In the genomic region with DNA sequence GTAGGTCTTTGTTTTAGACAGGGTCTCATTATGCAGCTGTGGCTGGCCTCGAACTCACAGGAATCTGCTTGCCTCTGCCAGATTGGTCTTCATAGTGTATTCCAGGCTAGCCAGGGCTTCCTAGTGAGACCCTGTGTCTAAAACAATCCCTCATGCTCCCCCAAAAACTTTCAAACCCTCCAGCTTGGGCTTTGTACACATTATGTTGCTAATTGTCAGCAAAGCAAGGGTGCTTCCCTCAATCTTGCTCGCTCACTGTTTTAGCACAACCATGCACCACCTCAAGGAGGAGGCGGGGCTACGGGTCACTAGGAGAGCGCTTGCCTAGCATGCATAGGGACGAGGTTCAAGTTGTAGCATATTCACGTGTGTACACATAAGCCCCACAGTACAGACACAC, we compare ENCODE assay signal across 33 mouse cellular contexts. TPM values are rescaled to one million over a fixed set of nuclear protein-coding genes. Genes with fewer than 3 reads are reported as not detected.
DNase-seq lines count a peak whose midpoint lies in the region; ATAC-seq lines count a peak whose summit lies in the region.
"Had no signal": no experiment of that assay in that cellular context is flagged by ENCODE, and none has a peak within 500 bp of the region (broad histone marks: within the 10 kb centered on the region; RNA-seq: fewer than 3 reads in every experiment).

No protein-coding gene starts in this region.

- H3K4me3 ChIP-seq in midbrain, embryonic 11.5 days (ENCODE audit: low read depth, low read length): no peak overlapping the region
- H3K4me3 ChIP-seq in midbrain, embryonic 13.5 days (replicated peaks): no peak overlapping the region
- H3K4me3 ChIP-seq: forebrain, embryonic 10.5 days; forebrain, embryonic 13.5 days; hindbrain, embryonic 10.5 days; hindbrain, embryonic 13.5 days; intestine, embryonic 15.5 days had no signal

- H3K4me2 ChIP-seq in midbrain, embryonic 11.5 days: no peak overlapping the region
- H3K4me2 ChIP-seq in midbrain, embryonic 13.5 days (replicated peaks): no peak overlapping the region
- H3K4me2 ChIP-seq: forebrain, embryonic 13.5 days; heart, embryonic 11.5 days; hindbrain, embryonic 13.5 days; intestine, embryonic 15.5 days had no signal

- no peaks in the 10 kb centered on the region; the same call in 1 of the 2 replicates for H3K36me3 ChIP-seq in midbrain, embryonic 11.5 days (ENCODE audit: control insufficient read depth, insufficient read depth, low read length)
- peaks cover 40% of the 10 kb centered on the region for H3K36me3 ChIP-seq in midbrain, embryonic 13.5 days

- no peak overlapping the region for H3K9ac ChIP-seq in midbrain, embryonic 11.5 days (ENCODE audit: low read length)
- H3K9ac ChIP-seq in midbrain, embryonic 13.5 days (replicated peaks): no peak overlapping the region
- H3K9ac ChIP-seq: forebrain, embryonic 13.5 days; hindbrain, embryonic 13.5 days; intestine, embryonic 15.5 days had no signal

- DNase-seq in adrenal gland, postnatal 10 days: peak; percentile 21
- no peak for DNase-seq in adrenal gland, postnatal 25 days
- peak; percentile 65 for DNase-seq in midbrain, embryonic 11.5 days (ENCODE audit: low spot score, missing footprints)
- DNase-seq in ZHBTc4 (ENCODE audit: low read depth, low spot score): peak; percentile 67
- DNase-seq in neural tube, embryonic 10.5 days (ENCODE audit: extremely low spot score, low spot score): no peak
- DNase-seq: adrenal gland, postnatal 14 days; B cell, adult 2 months; cerebellum, adult 2 months; cerebellum, adult 9-11 months; cerebellum, postnatal 25 days; gastrocnemius, postnatal 10 days; gastrocnemius, postnatal 36 days; heart, postnatal 36 days; kidney, adult 11 months; kidney, adult 8-10 months had no signal

- H3K9me3 ChIP-seq in midbrain, embryonic 11.5 days (ENCODE audit: control insufficient read depth, low read length): no peaks in the 10 kb centered on the region
- H3K9me3 ChIP-seq in midbrain, embryonic 13.5 days: no peaks in the 10 kb centered on the region
- H3K9me3 ChIP-seq: forebrain, embryonic 10.5 days; forebrain, embryonic 13.5 days; hindbrain, embryonic 10.5 days; hindbrain, embryonic 13.5 days; intestine, embryonic 15.5 days had no signal

- ATAC-seq in midbrain, embryonic 11.5 days (ENCODE audit: low FRiP score): no peak
- no peak for ATAC-seq in midbrain, embryonic 13.5 days
- ATAC-seq: activated CD4-positive, CD25-positive, alpha-beta regulatory T cell, adult 4 months; forebrain, embryonic 13.5 days; forebrain, embryonic 16.5 days; hindbrain, embryonic 16.5 days; intestine, embryonic 15.5 days; Patski had no signal

- WGBS in midbrain, embryonic 11.5 days: 93% methylated on average over 7 of the region's 7 CpGs
- WGBS in midbrain, embryonic 13.5 days: 88% methylated on average over 7 of the region's 7 CpGs

- no peaks in the 10 kb centered on the region for H3K27me3 ChIP-seq in midbrain, embryonic 11.5 days (ENCODE audit: control insufficient read depth, insufficient read depth, low read length)
- H3K27me3 ChIP-seq in midbrain, embryonic 13.5 days: no peaks in the 10 kb centered on the region; the same call in 1 of the 2 replicates
- H3K27me3 ChIP-seq: CH12.LX; forebrain, embryonic 13.5 days; hindbrain, embryonic 13.5 days; intestine, embryonic 15.5 days; Patski had no signal

- no peak overlapping the region for H3K27ac ChIP-seq in midbrain, embryonic 11.5 days (ENCODE audit: low read depth, low read length)
- H3K27ac ChIP-seq in midbrain, embryonic 13.5 days: no peak overlapping the region
- H3K27ac ChIP-seq: forebrain, embryonic 10.5 days; forebrain, embryonic 13.5 days; hindbrain, embryonic 10.5 days; hindbrain, embryonic 13.5 days; intestine, embryonic 15.5 days had no signal

- H3K4me1 ChIP-seq in midbrain, embryonic 11.5 days (ENCODE audit: control insufficient read depth, insufficient read depth, low read length): peaks cover 15% of the 10 kb centered on the region
- H3K4me1 ChIP-seq in midbrain, embryonic 13.5 days (replicated peaks): peaks cover 25% of the 10 kb centered on the region
- H3K4me1 ChIP-seq: hindbrain, embryonic 13.5 days; intestine, embryonic 15.5 days had no signal

RNA-seq across cellular contexts. Expression of gene Wnt3, which starts 54.9 kb away (rescaled TPM):
- under 1 TPM in 1 of 2 experiments, not detected in 1; 0.15 TPM for total RNA-seq in adrenal gland, postnatal 10 days (2021)
- 0.15 TPM in 1 of 2 replicates, not detected in the other for total RNA-seq in adrenal gland, postnatal 25 days (2021)
- 13.8 and 14.2 TPM in 2 replicates for polyA plus RNA-seq in midbrain, embryonic 11.5 days (2014; fragmentation: Nextera tagmentation; extraction: Ambion mirVana)
- 15.7 and 18.6 TPM in 2 replicates for polyA plus RNA-seq in midbrain, embryonic 13.5 days (2015; fragmentation: Nextera tagmentation; extraction: Ambion mirVana)
- total RNA-seq: common myeloid progenitor, adult 5-6 weeks; gastrocnemius, adult 18-20 months; gastrocnemius, postnatal 36 days; granulocyte monocyte progenitor cell, adult 5-6 weeks; heart, adult 8-10 months; heart, postnatal 36 days had no signal
- polyA plus RNA-seq: heart, embryonic 14.5 days; heart, postnatal 0 days; Patski had no signal

Comparison
In these comparisons a context has a peak if more than half of its experiments do, and no peak if none do; other contexts are left out.
1. DNase-seq: peak in adrenal gland, postnatal 10 days (single experiment), midbrain, embryonic 11.5 days (single experiment) and ZHBTc4 (single experiment); none in adrenal gland, postnatal 25 days (single experiment) and neural tube, embryonic 10.5 days (single experiment).